Mouse (Mus musculus): Measurements from ENCODE around the gene Rplp0.
"Not testable (repeated sequence)": the region's sequence is repeated elsewhere in the genome, so short reads cannot be mapped to it uniquely, and the experiment has no call there.

The Rplp0 gene

GRCm38 (mm10) chr5:115559237-115560101, at the start of gene Rplp0:
Gene Rplp0 (plus strand): TSS chr5:115559467.
- DNase-seq (ENCODE audit: low spot score), result peak; percentile 99

- no peak for DNase-seq (ENCODE audit: low spot score)
These were observed 49.2 kb upstream of the Rplp0 start for GRCm38 (mm10) chr5:115509790-115510689.

- DNase-seq (ENCODE audit: low spot score), result no peak
These were observed 46.9 kb upstream of the Rplp0 start for GRCm38 (mm10) chr5:115512375-115512774.

GRCm38 (mm10) chr5:115513246-115513645, 46.0 kb upstream of the Rplp0 start:
- DNase-seq (ENCODE audit: low spot score), result no peak

GRCm38 (mm10) chr5:115513721-115514120, 45.5 kb upstream of the Rplp0 start:
- no peak for DNase-seq (ENCODE audit: low spot score)

GRCm38 (mm10) chr5:115514346-115514745, 44.9 kb upstream of the Rplp0 start:
- DNase-seq (ENCODE audit: low spot score), result no peak

GRCm38 (mm10) chr5:115514896-115515587, 44.2 kb upstream of the Rplp0 start:
- DNase-seq (ENCODE audit: low spot score), result no peak

- no peak for DNase-seq (ENCODE audit: low spot score)
These were observed 43.0 kb upstream of the Rplp0 start for GRCm38 (mm10) chr5:115516081-115516907.

- no peak for DNase-seq (ENCODE audit: low spot score)
These were observed 42.4 kb upstream of the Rplp0 start for GRCm38 (mm10) chr5:115516908-115517307.

GRCm38 (mm10) chr5:115517501-115517900, 41.8 kb upstream of the Rplp0 start:
- no peak for DNase-seq (ENCODE audit: low spot score)

GRCm38 (mm10) chr5:115518214-115518613, 41.1 kb upstream of the Rplp0 start:
- not testable (repeated sequence) for DNase-seq (ENCODE audit: low spot score)

GRCm38 (mm10) chr5:115520325-115520869, 38.9 kb upstream of the Rplp0 start:
- no peak for DNase-seq (ENCODE audit: low spot score)

- no peak for DNase-seq (ENCODE audit: low spot score)
These were observed 37.5 kb upstream of the Rplp0 start for GRCm38 (mm10) chr5:115521553-115522461.

- DNase-seq (ENCODE audit: low spot score), result no peak
These were observed 36.7 kb upstream of the Rplp0 start for GRCm38 (mm10) chr5:115522531-115522930.

- no peak for DNase-seq (ENCODE audit: low spot score)
These were observed 36.2 kb upstream of the Rplp0 start for GRCm38 (mm10) chr5:115522981-115523499.

GRCm38 (mm10) chr5:115523971-115524370, 35.3 kb upstream of the Rplp0 start:
- no peak for DNase-seq (ENCODE audit: low spot score)

- no peak for DNase-seq (ENCODE audit: low spot score)
These were observed 34.8 kb upstream of the Rplp0 start for GRCm38 (mm10) chr5:115524471-115524870.

GRCm38 (mm10) chr5:115525416-115525815, 33.9 kb upstream of the Rplp0 start:
- DNase-seq (ENCODE audit: low spot score), result no peak

- no peak for DNase-seq (ENCODE audit: low spot score)
These were observed 33.3 kb upstream of the Rplp0 start for GRCm38 (mm10) chr5:115525943-115526342.
